Mouse (Mus musculus): ENCODE measurements around the gene Tead3.

Tead3 gene

GRCm38 (mm10) chr17:28350466-28351352 lies at the start of gene Tead3:
TSS of gene Tead3 (minus strand) at chr17:28350817.
- DNase-seq (ENCODE audit: extremely low read depth, insufficient read length, low spot score), result peak; percentile 80

DNA sequence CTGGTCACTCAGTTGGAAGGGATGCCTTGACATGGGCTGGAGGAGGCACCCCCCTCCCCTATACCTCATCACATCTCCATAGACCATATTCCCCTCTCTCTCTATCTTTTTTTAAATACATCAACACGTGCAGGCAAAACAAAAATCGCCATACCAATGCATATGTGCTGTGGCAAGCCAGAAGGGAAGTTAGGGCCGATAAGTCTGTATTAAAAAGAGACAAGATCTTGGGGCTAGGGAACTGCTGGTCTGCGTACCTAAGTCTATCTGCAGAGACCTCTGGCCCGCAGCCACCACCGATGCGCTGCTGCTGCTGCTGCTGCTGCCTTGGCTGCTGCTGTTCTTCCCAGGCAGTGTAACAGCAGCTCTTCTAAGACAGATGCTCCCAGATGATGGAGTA lies 44.4 kb upstream of the Tead3 start:
- DNase-seq (ENCODE audit: extremely low read depth, insufficient read length, low spot score), result no peak

DNA sequence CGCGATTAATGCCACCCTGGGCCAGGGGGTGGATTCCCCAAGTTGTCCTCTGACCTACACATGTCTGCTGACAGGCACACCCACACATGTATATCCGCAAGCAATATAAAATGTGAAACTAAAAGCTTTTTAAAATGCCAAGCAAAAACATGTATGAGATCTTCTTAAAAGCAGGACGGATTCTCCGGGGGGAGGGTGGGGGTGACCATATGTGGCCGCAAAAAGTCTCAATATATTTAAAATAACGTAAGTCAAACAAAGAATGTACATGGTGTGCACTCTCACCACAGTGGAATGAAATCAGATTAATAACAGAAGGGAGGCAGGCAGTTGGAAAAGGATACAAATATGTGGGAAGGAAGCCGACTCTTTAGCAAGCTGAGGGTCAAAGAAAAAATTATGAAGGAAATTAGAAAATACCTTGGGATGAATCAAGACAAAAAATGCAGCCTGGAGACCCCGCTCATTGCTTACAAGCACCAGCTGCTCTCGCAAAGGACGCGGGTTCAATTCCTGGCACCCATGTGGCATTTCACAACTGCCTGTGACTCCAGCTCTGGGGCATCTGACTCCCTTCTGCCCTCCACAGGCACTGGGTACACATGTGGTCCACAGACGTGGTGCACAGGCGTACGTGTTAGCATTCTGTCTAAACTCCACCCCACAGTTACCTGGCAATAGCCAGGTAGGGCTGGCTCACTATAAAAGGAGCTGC lies 43.6 kb upstream of the Tead3 start:
- DNase-seq (ENCODE audit: extremely low read depth, insufficient read length, low spot score), result no peak

DNA sequence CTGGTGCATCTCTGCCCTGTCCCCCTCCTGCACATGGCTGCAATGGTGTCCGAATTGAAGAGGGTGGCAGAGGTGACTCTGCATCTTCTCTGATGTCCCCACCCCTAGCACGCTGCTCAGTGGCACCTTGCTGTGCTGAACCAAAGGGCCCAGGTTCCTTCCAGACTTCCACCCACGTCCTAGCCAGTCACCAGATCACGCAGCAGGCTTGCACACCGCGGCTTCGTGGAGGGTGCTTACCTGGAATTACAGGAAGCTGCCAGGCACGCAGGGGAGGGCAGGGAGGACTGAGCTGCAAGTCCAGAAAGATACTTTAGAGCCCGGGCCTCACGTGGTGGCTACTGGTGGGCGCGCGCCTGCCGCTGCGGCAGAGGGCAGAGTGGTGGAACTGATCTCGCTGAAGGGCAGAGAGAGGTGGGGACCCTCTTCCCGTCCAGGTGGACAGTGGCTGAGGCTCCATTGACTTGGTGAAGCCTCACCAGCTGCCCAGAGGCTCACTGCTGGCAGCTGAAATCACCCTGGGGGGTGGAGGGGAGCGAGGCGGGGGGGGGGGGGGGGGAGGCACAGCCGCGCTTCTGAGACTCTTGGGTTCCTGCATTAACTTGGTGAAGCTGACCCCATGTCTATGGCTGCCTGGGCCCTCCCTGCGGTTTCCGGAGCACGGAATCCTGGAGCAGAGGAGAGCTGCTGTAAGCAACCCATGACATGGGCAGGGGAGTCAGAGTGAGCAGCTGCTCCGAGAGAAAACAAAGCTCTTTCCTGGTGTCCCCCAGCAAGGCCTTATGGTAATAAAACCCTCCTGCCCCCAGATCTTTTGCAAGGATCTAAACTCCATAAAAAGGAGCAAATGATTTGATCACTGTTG lies 41.2 kb upstream of the Tead3 start:
- DNase-seq (ENCODE audit: extremely low read depth, insufficient read length, low spot score), result no peak

DNA sequence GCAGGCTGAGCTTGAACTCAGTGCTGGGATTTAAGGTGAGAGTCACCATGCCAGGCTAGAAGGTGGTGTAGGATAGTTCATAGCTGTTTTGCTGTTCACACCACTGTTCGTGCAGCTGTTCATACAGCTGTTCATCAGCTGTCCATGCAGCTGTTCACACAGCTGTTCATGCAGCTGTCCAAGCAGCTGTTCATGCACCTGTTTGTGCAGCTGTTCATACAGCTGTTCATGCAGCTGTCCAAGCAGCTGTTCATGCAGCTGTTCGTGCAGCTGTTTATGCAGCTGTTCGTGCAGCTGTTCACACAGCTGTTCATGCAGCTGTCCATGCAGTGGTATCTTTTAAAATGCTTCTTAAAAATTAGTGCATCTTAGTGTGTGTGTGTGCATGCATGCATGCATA lies 37.9 kb upstream of the Tead3 start:
- no peak for DNase-seq (ENCODE audit: extremely low read depth, insufficient read length, low spot score)

GRCm38 (mm10) chr17:28386150-28386905 lies 35.7 kb upstream of the Tead3 start:
- DNase-seq (ENCODE audit: extremely low read depth, insufficient read length, low spot score), result peak; percentile 39

GRCm38 (mm10) chr17:28384298-28384697 lies 33.7 kb upstream of the Tead3 start:
- no peak for DNase-seq (ENCODE audit: extremely low read depth, insufficient read length, low spot score)

GRCm38 (mm10) chr17:28380255-28380654 lies 29.6 kb upstream of the Tead3 start:
- no peak for DNase-seq (ENCODE audit: extremely low read depth, insufficient read length, low spot score)

DNA sequence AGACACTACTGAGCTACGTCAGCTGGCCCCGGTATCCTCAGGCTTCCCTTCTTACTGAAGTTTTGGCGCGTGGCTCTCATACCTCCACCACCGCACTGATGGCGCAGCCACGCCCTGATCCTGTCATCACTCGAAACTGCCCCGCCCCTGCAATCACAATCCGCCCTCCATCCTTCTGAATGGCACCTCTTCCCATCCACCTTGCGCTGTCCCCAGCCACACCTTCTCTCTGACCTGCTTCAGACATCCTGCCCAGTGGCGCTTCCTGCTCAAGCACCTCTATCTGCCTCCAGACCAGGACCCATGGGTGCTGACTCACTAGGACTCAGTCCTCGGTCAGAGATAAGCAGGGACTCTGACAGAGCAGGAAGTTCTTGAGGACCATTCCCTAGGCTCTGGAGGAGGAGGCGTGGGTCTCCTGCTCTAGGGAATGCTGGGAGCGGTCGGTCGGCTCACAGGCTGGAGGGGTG lies 25.0 kb upstream of the Tead3 start:
- peak; percentile 68 for DNase-seq (ENCODE audit: extremely low read depth, insufficient read length, low spot score)

DNA sequence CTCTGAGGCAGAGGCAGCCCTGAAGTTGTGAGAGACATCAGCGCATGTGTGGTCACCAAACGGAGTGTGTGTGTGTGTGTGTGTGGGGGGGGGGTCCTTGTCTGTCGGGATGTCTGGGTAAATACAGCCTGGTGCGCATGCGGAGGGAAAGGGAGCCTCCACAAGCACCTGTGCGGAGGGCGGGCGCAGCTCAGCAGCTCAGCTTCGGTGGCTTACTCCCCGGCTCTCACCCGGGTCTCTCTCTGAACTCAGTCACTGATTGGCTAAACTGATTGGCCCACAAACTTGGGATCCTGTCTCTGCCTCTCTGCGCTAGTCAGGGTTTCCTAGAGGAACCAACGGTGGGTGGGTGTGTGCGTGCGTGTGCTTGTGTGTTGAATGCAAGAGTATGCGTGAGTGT lies 23.9 kb upstream of the Tead3 start:
- no peak for DNase-seq (ENCODE audit: extremely low read depth, insufficient read length, low spot score)

DNA sequence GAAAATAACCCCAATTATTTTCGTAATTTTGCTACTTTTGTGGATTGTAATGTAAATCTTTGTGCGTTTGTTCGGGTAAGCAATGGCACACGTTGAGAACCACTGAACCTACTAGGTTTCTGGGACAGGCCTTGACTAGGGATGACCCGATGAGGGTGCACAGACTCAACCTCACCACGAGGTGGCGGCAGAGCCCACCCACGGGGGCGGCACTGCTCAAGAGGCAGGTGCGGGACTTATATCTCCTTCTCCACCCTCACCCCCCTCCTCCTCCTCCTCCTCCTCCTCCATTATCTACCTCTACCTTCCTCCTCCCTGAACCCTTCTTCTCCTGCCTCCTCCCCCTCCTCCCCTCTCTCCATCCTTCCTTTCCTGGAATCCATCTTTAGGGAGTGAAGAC lies 23.2 kb upstream of the Tead3 start:
- DNase-seq (ENCODE audit: extremely low read depth, insufficient read length, low spot score), result peak; percentile 67

- DNase-seq (ENCODE audit: extremely low read depth, insufficient read length, low spot score), result no peak
Measured at GRCm38 (mm10) chr17:28371941-28372340, 21.3 kb upstream of the Tead3 start.

- peak; percentile 41 for DNase-seq (ENCODE audit: extremely low read depth, insufficient read length, low spot score)
Measured at GRCm38 (mm10) chr17:28371286-28371685, 20.7 kb upstream of the Tead3 start.

DNA sequence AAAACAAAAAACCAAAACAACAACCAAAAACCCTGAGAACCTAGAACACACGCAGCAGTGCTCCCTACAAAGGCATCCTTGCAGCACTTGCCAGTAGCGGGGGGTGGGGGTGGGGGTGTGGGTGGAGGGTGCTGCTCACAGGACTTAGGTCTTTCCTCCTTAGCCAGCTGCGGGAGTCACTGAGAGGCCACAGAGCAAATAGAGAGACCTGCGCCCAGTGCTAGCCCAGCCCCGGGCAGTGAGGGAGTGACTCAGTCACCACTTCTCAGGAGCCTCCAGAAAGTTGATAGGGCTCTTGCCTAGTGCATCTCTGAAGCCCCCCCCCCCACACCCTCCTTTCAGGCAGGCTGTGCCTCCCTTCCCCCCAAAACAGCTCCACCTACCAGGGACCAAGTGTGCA lies 18.4 kb upstream of the Tead3 start:
- no peak for DNase-seq (ENCODE audit: extremely low read depth, insufficient read length, low spot score)

DNA sequence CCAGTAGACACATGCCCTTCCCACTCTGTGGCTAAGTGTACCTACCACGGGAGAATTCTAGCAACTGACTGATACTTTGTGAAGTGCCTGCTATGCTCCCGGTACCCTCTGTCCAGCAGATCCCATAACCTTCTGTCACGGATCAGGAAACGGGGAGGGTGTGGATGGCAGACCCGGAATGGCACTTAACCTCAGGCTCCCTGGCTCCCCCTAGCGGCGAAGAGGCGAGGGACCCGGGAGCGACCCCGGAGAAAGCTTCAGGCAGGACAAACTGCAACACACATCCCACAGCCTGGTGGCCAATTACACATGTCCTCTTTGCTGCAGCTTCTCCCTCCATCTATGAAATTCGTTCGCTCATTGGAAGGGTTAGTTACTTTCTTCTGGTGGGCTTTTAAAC lies 17.8 kb upstream of the Tead3 start:
- peak; percentile 86 for DNase-seq (ENCODE audit: extremely low read depth, insufficient read length, low spot score)

DNA sequence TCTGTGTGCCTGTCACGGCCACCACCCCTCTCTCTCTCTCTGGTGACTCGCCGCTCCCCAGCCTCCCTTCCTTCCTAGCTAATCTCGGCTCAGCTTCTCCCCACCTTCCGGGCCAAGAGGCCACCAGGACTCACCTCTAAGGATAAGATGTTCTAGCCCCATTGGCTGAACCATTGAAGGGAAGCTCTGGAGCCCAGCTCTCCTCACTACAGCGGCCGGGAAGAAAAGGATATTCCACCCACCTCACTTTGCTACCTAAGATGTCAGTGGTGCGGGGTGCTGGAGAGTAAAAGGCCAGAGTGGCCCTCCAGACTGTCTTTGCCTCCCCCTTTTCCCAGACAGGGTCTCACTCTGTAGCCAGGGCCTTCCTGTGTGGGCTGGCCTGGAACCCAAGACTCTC lies 14.5 kb upstream of the Tead3 start, which contains the start of gene Tulp1:
Gene Tulp1 (minus strand): TSS at position 101 of the 400 bp plus-strand sequence.
- no peak for DNase-seq (ENCODE audit: extremely low read depth, insufficient read length, low spot score)

GRCm38 (mm10) chr17:28363507-28363906 lies 12.9 kb upstream of the Tead3 start:
- DNase-seq (ENCODE audit: extremely low read depth, insufficient read length, low spot score), result no peak

- DNase-seq (ENCODE audit: extremely low read depth, insufficient read length, low spot score), result no peak
Measured at GRCm38 (mm10) chr17:28362653-28363292, 12.2 kb upstream of the Tead3 start.

DNA sequence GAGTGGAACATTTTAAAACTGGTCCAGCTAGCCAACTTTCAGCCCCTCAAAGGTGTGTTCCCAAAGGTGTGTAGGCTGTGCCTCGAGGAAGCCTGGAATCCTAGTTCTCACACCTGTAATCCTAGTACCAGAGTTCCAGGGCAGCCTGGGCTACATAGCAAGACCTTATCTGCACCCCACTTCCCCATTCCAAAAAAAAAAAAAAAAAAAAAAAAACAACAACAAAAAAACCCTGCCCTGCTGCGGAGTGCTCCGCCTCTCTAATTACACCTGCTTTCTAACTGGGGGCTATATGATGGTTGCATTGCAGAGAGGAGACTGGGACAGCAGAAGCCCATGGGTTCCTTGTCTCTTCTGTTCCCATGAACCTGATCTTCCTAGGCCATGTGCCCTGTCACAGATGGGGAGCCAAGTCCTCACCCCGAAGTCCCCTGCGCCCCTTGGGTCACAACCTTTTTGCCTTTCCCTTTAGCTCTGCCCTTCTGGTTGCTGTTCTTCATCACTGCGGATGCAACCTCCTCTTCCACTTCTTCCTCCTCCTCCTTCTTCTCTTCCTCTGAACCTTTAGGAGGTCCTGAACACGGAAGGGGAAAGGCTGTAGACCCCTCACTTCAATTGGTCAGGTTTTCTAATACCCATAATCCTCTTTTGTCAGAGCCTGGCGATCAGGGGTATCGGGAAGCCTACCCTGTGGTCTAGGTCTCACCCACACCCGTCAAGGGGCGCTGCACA lies 11.5 kb upstream of the Tead3 start:
- DNase-seq (ENCODE audit: extremely low read depth, insufficient read length, low spot score), result no peak

All from 3134 (cell line).